Mouse (Mus musculus): ENCODE data around the gene Gm3415. TPM values are rescaled to one million over a fixed set of nuclear protein-coding genes. Genes with fewer than 3 reads are reported as not detected.
"Not testable (repeated sequence)": the region's sequence is repeated elsewhere in the genome, so short reads cannot be mapped to it uniquely, and the experiment has no call there.

Gm3415 gene
- polyA plus RNA-seq, 1 experiment from 2014 or later: not detected

DNA sequence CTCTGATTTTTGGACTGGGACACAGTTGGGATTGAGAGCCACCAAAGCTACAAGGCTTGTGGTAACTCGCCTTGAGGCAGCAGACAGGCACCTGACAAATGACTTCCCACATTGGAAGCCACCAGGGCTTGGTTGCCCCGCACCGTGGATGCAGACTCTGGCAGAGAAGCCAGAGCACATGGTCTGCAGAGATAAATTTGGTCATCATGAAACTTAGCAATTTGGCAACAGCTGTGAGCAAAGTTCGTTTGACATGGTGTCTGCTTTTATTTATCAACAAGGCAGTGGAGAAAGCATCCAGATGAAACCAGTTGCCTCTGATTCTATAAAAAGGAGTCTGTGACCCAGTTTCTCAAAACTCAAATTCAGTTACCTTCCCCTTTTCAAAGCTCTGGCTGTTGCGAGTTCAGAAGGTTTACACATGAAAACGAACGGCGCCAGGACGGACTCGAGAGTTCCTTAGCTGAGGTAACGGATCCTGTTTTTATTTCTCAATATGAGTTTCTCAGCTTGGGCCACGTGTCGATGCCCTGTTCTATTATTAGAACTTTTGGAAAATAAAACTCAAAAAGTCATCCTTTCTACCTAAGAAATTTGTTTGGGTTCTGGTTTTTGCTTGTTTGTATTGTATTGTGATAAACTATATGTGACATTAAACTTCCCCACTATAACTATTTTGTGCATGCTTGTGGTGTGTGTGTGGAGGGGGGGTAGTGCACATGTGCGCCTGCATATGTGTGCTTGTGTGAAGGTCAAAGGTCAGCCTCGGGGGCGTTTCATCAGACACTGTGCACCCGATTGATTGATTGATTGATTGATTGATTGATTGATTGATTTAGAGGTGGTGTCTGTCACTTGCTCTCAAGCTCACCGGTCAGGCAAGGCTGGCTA is 40.9 kb downstream of the Gm3415 start:
- WGBS: 86% methylated on average over 18 of the region's 18 CpGs
- Histone ChIP-seq H3K36me3 (ENCODE audit: control insufficient read depth, insufficient read depth, low read length) (no peaks in the 10 kb centered on the region), H3K4me2 (ENCODE audit: low read depth, low read length, severe bottlenecking) (no peak overlapping the region), H3K27me3 (ENCODE audit: control insufficient read depth, insufficient read depth, low read length) (no peaks in the 10 kb centered on the region), H3K4me3 (ENCODE audit: low read depth, low read length) (no peak overlapping the region), H3K27ac (ENCODE audit: low read depth, low read length) (no peak overlapping the region), H3K9ac (ENCODE audit: low read length) (no peak overlapping the region), H3K9me3 (ENCODE audit: control insufficient read depth, low read length) (peaks cover 5% of the 10 kb centered on the region), H3K4me1 (replicated peaks; ENCODE audit: control insufficient read depth, insufficient read depth, low read length) (no peaks in the 10 kb centered on the region)
- no peak for ATAC-seq (replicated peaks; ENCODE audit: low FRiP score)
- no peak for DNase-seq (ENCODE audit: low spot score)

DNA sequence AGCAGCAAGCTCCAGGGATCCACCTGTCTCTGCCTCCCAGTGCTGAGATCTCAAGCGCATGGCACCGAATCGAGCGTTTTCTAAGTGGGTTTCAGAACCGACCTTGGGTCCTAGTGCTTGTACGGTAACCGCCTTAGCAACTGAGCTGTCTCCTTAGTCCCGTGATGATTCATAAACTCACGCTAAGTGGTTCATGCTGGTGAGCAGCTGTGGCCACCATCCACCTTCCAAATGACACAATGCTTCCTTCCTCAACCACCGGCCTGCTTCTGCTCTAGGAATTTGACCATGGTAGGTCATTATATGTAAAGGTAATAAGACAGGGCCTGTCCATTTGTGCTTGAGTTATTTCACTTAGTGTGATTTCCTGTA is 41.6 kb downstream of the Gm3415 start:
- ATAC-seq (replicated peaks; ENCODE audit: low FRiP score): no peak
- H3K9ac ChIP-seq (ENCODE audit: low read length): no peak overlapping the region
- no peak overlapping the region for H3K27ac ChIP-seq (ENCODE audit: low read depth, low read length)
- no peaks in the 10 kb centered on the region for H3K4me1 ChIP-seq (replicated peaks; ENCODE audit: control insufficient read depth, insufficient read depth, low read length)
- no peak for DNase-seq (ENCODE audit: low spot score)
- no peaks in the 10 kb centered on the region for H3K36me3 ChIP-seq (ENCODE audit: control insufficient read depth, insufficient read depth, low read length)
- peaks cover 5% of the 10 kb centered on the region for H3K9me3 ChIP-seq (ENCODE audit: control insufficient read depth, low read length)
- H3K4me2 ChIP-seq (ENCODE audit: low read depth, low read length, severe bottlenecking): no peak overlapping the region
- H3K4me3 ChIP-seq (ENCODE audit: low read depth, low read length): no peak overlapping the region
- no peaks in the 10 kb centered on the region for H3K27me3 ChIP-seq (ENCODE audit: control insufficient read depth, insufficient read depth, low read length)
- WGBS: 94% methylated on average over 10 of the region's 10 CpGs

DNA sequence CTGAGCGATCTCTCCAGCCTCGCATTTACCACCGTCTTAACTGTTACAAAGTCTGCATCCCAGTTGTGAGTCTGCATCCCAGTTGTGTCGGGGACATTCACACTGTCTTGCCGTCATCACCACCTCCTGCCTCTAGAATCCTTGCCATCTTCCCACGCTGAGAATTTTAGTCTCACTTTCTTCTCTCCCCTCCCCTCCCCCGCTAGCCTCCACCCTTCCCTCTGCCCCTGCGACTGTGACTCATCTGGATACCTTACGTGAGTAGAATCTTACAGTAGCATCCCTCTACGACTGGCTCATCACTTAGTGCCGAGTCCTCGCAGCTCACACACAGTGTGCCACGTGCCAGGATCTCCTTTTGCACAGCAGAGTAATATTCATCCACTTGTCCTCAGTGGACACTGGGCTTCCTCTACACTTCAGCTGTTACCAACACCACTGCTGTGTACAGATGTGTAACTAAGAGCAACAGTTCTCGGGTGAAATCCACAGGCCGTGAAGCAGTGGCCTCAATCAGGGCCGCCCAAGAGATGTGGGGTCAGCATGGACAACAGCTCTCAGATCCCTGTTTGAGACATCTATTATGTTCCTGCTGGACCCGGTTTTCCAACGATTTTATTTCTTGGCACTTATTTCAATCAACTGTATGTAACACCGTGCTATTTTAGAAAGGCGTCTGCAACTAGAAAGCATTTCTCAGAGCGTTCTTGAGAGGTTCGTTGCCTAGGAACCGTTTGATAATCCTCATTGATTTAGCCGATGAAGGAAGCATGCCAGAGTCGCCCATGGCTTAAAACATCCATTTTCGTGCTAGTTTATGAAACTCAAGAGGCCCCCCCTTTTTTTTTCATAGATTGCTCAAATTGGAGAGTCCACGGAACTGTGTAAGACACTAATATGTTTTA is 42.5 kb downstream of the Gm3415 start:
- no peak for DNase-seq (ENCODE audit: low spot score)
- Histone ChIP-seq H3K9ac (ENCODE audit: low read length) (no peak overlapping the region), H3K9me3 (ENCODE audit: control insufficient read depth, low read length) (peaks cover 5% of the 10 kb centered on the region), H3K36me3 (ENCODE audit: control insufficient read depth, insufficient read depth, low read length) (no peaks in the 10 kb centered on the region), H3K27me3 (ENCODE audit: control insufficient read depth, insufficient read depth, low read length) (no peaks in the 10 kb centered on the region), H3K4me2 (ENCODE audit: low read depth, low read length, severe bottlenecking) (no peak overlapping the region), H3K27ac (ENCODE audit: low read depth, low read length) (no peak overlapping the region), H3K4me3 (ENCODE audit: low read depth, low read length) (no peak overlapping the region), H3K4me1 (replicated peaks; ENCODE audit: control insufficient read depth, insufficient read depth, low read length) (no peaks in the 10 kb centered on the region)
- 0 out of 2 replicates have a peak, but pooled peaks have one; percentile 22 for ATAC-seq (replicated peaks; ENCODE audit: low FRiP score)
- 81% methylated on average over 27 of the region's 27 CpGs for WGBS

DNA sequence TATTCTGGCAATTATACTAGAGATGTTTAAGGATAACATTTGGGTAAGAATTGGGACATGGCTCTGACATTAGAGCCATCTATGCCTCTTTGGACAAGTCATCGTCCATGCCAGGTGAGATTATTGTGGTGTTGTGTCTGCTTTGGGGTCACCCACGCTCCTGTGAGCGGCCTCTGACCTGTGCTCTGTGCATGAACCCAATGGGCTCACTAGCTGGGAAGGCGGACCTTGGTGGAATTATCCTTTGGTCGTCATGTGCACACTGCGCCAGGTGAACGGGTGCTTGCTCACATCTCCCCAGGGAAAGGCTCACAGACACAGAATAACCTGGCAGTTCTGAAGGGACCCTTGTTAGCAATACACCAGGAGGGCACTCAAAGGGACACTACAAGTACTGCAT is 43.3 kb downstream of the Gm3415 start:
- H3K4me3 ChIP-seq (ENCODE audit: low read depth, low read length); H3K27ac ChIP-seq (ENCODE audit: low read depth, low read length); H3K9ac ChIP-seq (ENCODE audit: low read length); H3K36me3 ChIP-seq (ENCODE audit: control insufficient read depth, insufficient read depth, low read length); H3K4me1 ChIP-seq (replicated peaks; ENCODE audit: control insufficient read depth, insufficient read depth, low read length); ATAC-seq (replicated peaks; ENCODE audit: low FRiP score); DNase-seq (ENCODE audit: low spot score); H3K4me2 ChIP-seq (ENCODE audit: low read depth, low read length, severe bottlenecking); H3K27me3 ChIP-seq (ENCODE audit: control insufficient read depth, insufficient read depth, low read length); H3K9me3 ChIP-seq (ENCODE audit: control insufficient read depth, low read length): not testable (repeated sequence)
- 77% methylated on average over 7 of the region's 7 CpGs for WGBS

DNA sequence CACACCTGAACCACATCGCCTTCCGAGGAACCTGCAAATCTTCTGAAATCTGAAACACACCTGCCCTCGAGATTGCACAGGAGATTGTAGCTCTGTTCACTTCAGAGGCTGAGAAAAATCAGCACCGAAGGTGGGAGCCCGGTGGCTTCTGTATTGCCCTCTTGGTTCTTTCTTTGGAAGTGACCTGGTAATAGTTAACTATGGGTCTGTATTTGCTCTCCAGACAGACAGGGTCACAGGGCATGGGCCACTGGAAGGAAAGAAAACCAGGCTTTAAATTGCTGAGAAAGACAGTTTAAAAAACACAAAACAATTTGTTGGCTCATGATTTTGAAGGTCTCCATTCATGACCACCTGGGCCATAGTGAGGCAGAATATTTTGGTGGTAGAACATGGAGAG is 44.0 kb downstream of the Gm3415 start:
- no peak overlapping the region for H3K4me2 ChIP-seq (ENCODE audit: low read depth, low read length, severe bottlenecking)
- H3K9me3 ChIP-seq (ENCODE audit: control insufficient read depth, low read length): no peaks in the 10 kb centered on the region
- H3K36me3 ChIP-seq (ENCODE audit: control insufficient read depth, insufficient read depth, low read length): no peaks in the 10 kb centered on the region
- no peak overlapping the region for H3K4me3 ChIP-seq (ENCODE audit: low read depth, low read length)
- H3K4me1 ChIP-seq (replicated peaks; ENCODE audit: control insufficient read depth, insufficient read depth, low read length): no peaks in the 10 kb centered on the region
- H3K27me3 ChIP-seq (ENCODE audit: control insufficient read depth, insufficient read depth, low read length): no peaks in the 10 kb centered on the region
- DNase-seq (ENCODE audit: low spot score) (no peak), ATAC-seq (replicated peaks; ENCODE audit: low FRiP score) (no peak)
- WGBS: 92% methylated on average over 5 of the region's 5 CpGs
- no peak overlapping the region for H3K27ac ChIP-seq (ENCODE audit: low read depth, low read length)
- no peak overlapping the region for H3K9ac ChIP-seq (ENCODE audit: low read length)

DNA sequence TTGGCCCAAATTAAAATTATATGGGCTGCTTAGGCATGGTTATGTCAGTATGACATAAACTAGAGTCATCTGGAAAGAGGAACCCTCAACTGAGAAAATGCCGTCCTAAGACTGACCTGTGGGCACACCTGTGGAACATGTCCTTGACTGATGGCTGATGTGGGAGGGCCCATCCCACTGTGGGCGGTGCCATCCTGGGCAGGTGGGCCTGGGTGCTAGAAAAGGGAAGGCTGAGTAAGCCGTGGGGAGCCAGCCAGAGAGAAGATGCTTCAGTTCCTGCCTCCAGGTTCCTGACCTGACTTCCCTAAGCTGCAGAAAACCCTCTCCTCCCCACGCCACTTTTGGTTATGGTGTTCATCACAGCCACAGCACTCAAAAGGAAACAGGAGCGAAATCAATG is 50.3 kb downstream of the Gm3415 start:
- H3K9me3 ChIP-seq (ENCODE audit: control insufficient read depth, low read length): no peaks in the 10 kb centered on the region
- H3K9ac ChIP-seq (ENCODE audit: low read length): no peak overlapping the region
- DNase-seq (ENCODE audit: low spot score) (no peak), ATAC-seq (replicated peaks; ENCODE audit: low FRiP score) (no peak)
- no peaks in the 10 kb centered on the region for H3K27me3 ChIP-seq (ENCODE audit: control insufficient read depth, insufficient read depth, low read length)
- H3K36me3 ChIP-seq (ENCODE audit: control insufficient read depth, insufficient read depth, low read length): no peaks in the 10 kb centered on the region
- no peak overlapping the region for H3K27ac ChIP-seq (ENCODE audit: low read depth, low read length)
- H3K4me2 ChIP-seq (ENCODE audit: low read depth, low read length, severe bottlenecking): no peak overlapping the region
- H3K4me1 ChIP-seq (replicated peaks; ENCODE audit: control insufficient read depth, insufficient read depth, low read length): no peaks in the 10 kb centered on the region
- no peak overlapping the region for H3K4me3 ChIP-seq (ENCODE audit: low read depth, low read length)
- WGBS: 81% methylated on average over 5 of the region's 5 CpGs

DNA sequence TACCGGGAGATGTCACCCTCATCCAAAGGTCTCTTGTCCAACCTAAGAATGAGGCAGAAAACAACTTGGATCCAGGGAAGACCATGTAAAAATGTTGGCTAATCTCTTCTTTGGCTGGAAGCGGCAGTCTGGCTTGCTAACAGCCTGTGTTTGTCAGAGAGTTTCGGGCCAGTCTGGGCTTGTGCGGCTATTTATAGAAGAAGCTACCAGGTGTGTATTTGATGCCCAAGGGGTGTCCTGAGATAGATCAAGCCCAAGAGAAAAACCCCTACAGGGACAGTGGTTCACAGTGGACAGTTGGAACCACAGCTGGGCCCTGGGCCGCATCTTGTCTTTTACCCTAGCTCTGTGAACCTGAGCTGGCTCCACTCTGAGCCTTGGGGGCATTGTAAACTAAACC is 51.0 kb downstream of the Gm3415 start:
- WGBS: 95% methylated on average over 5 of the region's 5 CpGs
- no peaks in the 10 kb centered on the region for H3K4me1 ChIP-seq (replicated peaks; ENCODE audit: control insufficient read depth, insufficient read depth, low read length)
- H3K36me3 ChIP-seq (ENCODE audit: control insufficient read depth, insufficient read depth, low read length): no peaks in the 10 kb centered on the region
- no peaks in the 10 kb centered on the region for H3K27me3 ChIP-seq (ENCODE audit: control insufficient read depth, insufficient read depth, low read length)
- no peak overlapping the region for H3K4me2 ChIP-seq (ENCODE audit: low read depth, low read length, severe bottlenecking)
- no peak for ATAC-seq (replicated peaks; ENCODE audit: low FRiP score)
- no peak for DNase-seq (ENCODE audit: low spot score)
- no peak overlapping the region for H3K9ac ChIP-seq (ENCODE audit: low read length)
- H3K9me3 ChIP-seq (ENCODE audit: control insufficient read depth, low read length): no peaks in the 10 kb centered on the region
- H3K4me3 ChIP-seq (ENCODE audit: low read depth, low read length): no peak overlapping the region
- no peak overlapping the region for H3K27ac ChIP-seq (ENCODE audit: low read depth, low read length)

DNA sequence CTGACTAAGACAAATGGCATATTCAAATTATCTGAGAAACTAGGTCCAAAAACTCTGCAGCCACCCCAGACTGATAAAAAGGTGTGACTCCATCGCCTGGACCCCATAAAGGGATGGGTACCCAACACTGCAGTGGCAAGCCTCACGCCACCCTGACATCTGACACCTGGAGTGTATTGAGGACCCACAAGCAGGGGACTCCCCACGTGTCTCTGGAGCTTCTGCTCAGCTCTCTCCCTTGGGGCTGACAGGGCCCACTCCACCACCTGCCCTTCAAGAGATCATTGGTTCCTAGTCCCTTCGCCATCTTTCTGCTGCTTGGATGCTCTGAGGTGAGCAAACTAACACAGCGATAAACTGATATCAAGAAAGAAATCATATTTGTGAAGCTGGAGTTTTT is 51.9 kb downstream of the Gm3415 start:
- no peak overlapping the region for H3K27ac ChIP-seq (ENCODE audit: low read depth, low read length)
- H3K4me3 ChIP-seq (ENCODE audit: low read depth, low read length): no peak overlapping the region
- no peaks in the 10 kb centered on the region for H3K4me1 ChIP-seq (replicated peaks; ENCODE audit: control insufficient read depth, insufficient read depth, low read length)
- ATAC-seq (replicated peaks; ENCODE audit: low FRiP score) (no peak), DNase-seq (ENCODE audit: low spot score) (no peak)
- no peaks in the 10 kb centered on the region for H3K36me3 ChIP-seq (ENCODE audit: control insufficient read depth, insufficient read depth, low read length)
- WGBS: 80% methylated on average over 5 of the region's 5 CpGs
- no peak overlapping the region for H3K4me2 ChIP-seq (ENCODE audit: low read depth, low read length, severe bottlenecking)
- H3K9me3 ChIP-seq (ENCODE audit: control insufficient read depth, low read length): no peaks in the 10 kb centered on the region
- H3K9ac ChIP-seq (ENCODE audit: low read length): no peak overlapping the region
- no peaks in the 10 kb centered on the region for H3K27me3 ChIP-seq (ENCODE audit: control insufficient read depth, insufficient read depth, low read length)

Data from forebrain, embryonic 11.5 days (tissue).